Mouse (Mus musculus) erythroblast, embryonic 14.5 days (primary cell): ENCODE results near the gene Vps11. TPM values are rescaled to one million over a fixed set of nuclear protein-coding genes. Genes with fewer than 3 reads are reported as not detected.
A peak's percentile ranks its signal among the peaks of the same experiment; 100 is the strongest.
"Not testable (repeated sequence)": the region's sequence is repeated elsewhere in the genome, so short reads cannot be mapped to it uniquely, and the experiment has no call there.

ENCODE experiments used
- H3K27me3 ChIP-seq: 2 replicates; pipeline ENCODE4 v1.6.1; 2012; ENCODE audit warnings: inconsistent platforms; ENCODE audit not compliant: control insufficient read depth
- H3K36me3 ChIP-seq: 2 replicates; pipeline ENCODE4 v1.6.1; 2012; ENCODE audit warnings: mild to moderate bottlenecking, inconsistent platforms; ENCODE audit not compliant: control insufficient read depth
- H3K4me1 ChIP-seq: 2 replicates; pipeline ENCODE4 v1.6.1; 2012; ENCODE audit warnings: inconsistent platforms; ENCODE audit not compliant: control insufficient read depth
- H3K4me3 ChIP-seq: replicated peaks from 2 replicates; pipeline ENCODE3; 2012; ENCODE audit warnings: moderate library complexity, mild to moderate bottlenecking, inconsistent platforms
- H3K9me3 ChIP-seq: 2 replicates; pipeline ENCODE4 v1.6.1; 2012; ENCODE audit warnings: low read length, inconsistent platforms, mixed read lengths; ENCODE audit not compliant: control insufficient read depth
- GATA1 ChIP-seq: IDR thresholded peaks from 2 replicates; pipeline ENCODE4 v1.6.1; 2012; ENCODE audit warnings: low read length, inconsistent platforms, mixed read lengths
- TAL1 ChIP-seq: IDR thresholded peaks from 3 replicates; pipeline ENCODE4 v1.6.1; 2012; ENCODE audit warnings: low read length, inconsistent platforms, mixed read lengths
- polyA plus RNA-seq: library from polyadenylated mRNA; stranded (reverse); fragments of >175 nt; gene quantifications from 2 replicates; pipeline ENCODE4 v1.2.3, GENCODE M21; 2012

Vps11 gene
- polyA plus RNA-seq, 1 experiment, result 1.4 TPM

DNA sequence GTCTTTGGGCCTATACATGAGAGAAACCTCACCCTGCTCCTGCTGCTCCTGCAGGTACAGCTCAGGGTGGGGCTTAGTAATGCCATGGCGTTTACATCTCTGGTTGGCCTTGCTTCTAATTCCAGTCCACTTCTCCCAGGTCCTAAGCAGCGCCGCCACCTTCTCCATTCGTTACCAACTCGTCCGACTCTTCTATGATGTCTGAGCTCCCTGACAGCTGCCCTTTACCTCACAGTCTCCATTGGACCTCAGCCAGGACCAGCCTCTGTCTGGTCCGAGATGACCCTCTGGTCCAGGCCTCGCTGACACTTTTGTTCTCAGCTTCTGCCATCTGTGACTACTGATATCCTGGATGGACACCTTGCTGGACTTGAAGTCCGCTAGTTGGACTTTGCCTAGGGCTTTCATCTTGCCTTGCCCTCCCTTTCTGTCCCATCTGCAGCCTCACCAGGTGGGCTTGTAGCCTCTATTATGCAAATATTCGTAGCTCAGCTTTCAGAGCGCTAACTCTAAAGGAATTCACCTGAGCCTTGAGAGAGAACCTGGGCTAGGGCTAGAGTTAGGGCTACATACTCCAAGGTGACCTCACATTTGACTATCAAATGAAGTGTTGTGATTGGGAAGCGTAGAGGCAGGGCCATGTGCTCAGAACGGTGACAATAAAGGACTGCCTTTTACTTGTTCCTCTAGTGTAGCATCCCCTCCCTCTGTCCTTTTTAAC is 28.4 kb downstream of the Vps11 start:
- TF ChIP-seq GATA1 (no peak), TAL1 (no peak)
- peaks cover 95% of the 10 kb centered on the region for H3K36me3 ChIP-seq
- peak overlapping the region; percentile 70 for H3K4me3 ChIP-seq

DNA sequence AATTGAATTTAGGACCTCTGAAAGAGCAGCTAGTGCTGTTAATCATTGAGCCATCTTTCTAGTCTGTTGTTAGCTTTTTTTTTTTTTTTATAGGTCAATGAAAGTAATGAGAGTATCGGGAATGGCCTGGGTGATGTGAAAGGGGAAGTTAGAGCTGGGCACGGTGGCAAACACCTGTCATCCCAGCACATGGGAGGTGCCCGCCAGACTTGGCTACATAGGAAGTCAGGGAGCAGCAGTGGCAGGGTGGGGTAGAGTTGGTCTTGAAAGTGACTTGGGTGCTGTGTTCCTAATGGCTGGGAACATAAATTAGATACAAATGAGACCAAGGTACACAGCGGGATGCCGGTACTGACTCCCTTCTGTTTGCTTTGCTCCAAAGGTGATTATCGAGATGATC is 30.7 kb downstream of the Vps11 start:
- no peaks in the 10 kb centered on the region for H3K27me3 ChIP-seq
- peaks cover 53% of the 10 kb centered on the region for H3K4me1 ChIP-seq
- H3K9me3 ChIP-seq, result peaks cover 3% of the 10 kb centered on the region; the same call in 1 of the 2 replicates
- no peak for TF ChIP-seq GATA1
- TF ChIP-seq TAL1, result no peak
- no peak overlapping the region for H3K4me3 ChIP-seq
- H3K36me3 ChIP-seq, result peaks cover 75% of the 10 kb centered on the region

More for the DNA sequence above, 28.4 kb downstream of the Vps11 start:
- peaks cover 3% of the 10 kb centered on the region; the same call in 1 of the 2 replicates for H3K9me3 ChIP-seq
- no peaks in the 10 kb centered on the region for H3K27me3 ChIP-seq
- peaks cover 48% of the 10 kb centered on the region for H3K4me1 ChIP-seq

DNA sequence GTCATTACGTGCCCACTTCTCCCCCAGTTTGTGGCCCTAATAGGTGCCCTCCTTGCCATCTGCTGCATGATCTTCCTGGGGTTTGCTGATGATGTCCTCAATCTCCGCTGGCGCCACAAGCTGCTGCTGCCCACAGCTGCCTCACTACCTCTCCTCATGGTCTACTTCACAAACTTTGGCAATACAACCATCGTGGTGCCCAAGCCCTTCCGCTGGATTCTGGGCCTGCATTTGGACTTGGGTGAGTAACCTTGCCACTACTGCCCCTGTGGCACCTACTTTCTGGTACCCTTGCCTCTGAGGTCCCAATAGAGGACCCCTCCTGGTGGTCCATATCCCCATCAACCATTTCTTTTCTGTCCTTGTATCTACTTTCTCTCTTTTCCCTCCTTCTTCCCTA is 33.5 kb downstream of the Vps11 start:
- peaks cover 51% of the 10 kb centered on the region for H3K36me3 ChIP-seq
- no peaks in the 10 kb centered on the region for H3K27me3 ChIP-seq
- peaks cover 51% of the 10 kb centered on the region for H3K4me1 ChIP-seq
- no peak for TF ChIP-seq GATA1
- no peak for TF ChIP-seq TAL1
- no peaks in the 10 kb centered on the region for H3K9me3 ChIP-seq
- H3K4me3 ChIP-seq, result peak overlapping the region; percentile 84

DNA sequence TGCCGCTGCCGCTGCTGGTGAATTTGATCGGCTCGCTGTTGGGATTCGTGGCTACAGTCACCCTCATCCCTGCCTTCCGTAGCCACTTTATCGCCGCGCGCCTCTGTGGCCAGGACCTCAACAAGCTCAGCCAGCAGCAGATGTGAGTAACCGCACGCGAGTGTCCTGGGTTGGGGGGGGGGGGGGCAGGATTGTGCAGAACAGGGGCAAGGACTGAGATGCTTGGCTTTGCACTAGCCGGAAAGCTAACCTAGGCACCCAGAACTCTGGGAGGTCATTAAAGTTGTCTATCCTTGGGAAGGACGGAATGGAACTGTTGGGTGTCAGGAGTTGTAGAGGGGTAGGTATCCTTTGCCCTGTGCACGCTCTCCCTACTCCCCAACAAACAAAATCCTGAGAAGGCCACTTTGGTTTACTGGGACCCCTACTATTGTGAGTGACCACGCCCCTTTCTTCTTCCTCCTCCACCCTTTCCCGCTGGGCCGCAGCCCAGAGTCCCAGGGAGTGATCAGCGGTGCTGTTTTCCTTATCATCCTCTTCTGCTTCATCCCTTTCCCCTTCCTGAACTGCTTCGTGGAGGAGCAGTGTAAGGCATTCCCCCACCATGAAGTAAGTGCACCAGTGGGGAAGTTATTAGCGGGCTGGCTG is 34.3 kb downstream of the Vps11 start:
- Histone ChIP-seq H3K4me3 (peak overlapping the region; percentile 84), H3K36me3 (peaks cover 43% of the 10 kb centered on the region), H3K9me3 (no peaks in the 10 kb centered on the region), H3K27me3 (no peaks in the 10 kb centered on the region), H3K4me1 (peaks cover 44% of the 10 kb centered on the region)
- TF ChIP-seq TAL1 (no peak), GATA1 (no peak)

DNA sequence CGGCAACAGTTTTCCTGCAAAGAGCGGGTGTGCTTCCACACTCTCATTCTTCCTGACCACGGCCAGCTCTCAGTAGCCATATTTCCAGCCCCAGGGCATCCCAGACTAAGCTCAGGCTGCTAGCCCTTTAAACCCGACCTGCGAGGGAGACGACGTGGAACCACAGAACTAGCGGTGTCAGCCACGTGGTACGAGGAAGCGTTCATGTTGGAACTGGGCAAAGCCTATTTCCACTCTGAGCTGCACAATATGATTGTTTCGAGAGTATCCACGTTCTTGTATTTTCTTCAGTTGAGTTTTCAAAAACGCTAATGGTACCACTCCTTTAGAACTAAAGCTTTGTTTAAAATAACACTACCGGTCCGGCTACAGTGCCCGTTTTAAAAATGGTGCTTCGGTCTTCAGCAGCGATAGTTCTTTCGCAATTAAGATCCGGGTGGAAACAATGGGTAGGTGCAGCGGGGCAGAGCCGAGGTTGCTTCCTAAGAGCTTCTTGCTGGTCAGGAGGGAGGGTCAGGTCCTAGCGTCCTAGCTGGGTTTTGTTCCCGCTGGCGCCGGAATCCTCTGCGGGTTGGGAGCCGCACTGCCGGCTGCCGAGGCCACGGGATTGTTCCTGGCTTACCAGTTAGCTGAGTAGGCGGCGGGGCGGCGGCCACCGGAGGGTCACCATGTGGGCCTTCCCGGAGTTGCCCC is 35.0 kb downstream of the Vps11 start:
- no peaks in the 10 kb centered on the region for H3K27me3 ChIP-seq
- H3K4me3 ChIP-seq, result peak overlapping the region; percentile 84
- peaks cover 43% of the 10 kb centered on the region for H3K4me1 ChIP-seq
- H3K9me3 ChIP-seq, result no peaks in the 10 kb centered on the region
- TF ChIP-seq GATA1 (no peak), TAL1 (no peak)
- H3K36me3 ChIP-seq, result peaks cover 37% of the 10 kb centered on the region

DNA sequence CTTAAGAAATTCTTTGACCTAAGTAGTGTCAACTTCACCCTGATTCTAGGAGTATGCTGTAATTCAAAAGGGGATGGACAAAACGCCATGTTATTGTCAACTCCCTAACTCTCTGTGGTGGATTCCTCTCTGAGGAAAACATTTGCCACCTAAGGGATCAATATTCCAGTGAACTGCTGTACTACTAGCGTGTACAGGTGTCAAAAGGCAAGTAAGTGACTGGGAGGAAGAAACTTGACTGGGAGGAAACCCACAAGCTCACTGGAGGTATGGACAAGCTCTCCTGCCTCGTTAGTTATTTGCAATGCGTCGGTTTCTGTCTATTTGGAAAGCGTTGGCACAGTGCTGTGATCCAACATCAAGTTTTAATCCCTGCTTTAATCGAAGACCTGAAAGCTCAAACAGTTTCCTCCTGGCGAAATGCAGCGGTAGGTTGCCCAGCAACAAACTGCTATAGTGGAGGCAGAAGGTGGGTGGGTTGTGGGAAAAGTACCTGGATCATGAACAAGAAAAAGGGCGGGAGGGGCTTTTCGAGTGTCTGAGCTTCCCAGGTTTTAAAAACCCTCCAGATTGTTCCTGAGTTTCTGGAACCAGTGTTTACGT is 35.6 kb downstream of the Vps11 start, which contains the start of gene Dpagt1:
Gene Dpagt1, plus strand, starts transcription at position 252 of the 603 bp plus-strand sequence.
- no peaks in the 10 kb centered on the region for H3K9me3 ChIP-seq
- H3K36me3 ChIP-seq, result peaks cover 30% of the 10 kb centered on the region
- TF ChIP-seq TAL1 (no peak), GATA1 (no peak)
- no peaks in the 10 kb centered on the region for H3K27me3 ChIP-seq
- peaks cover 47% of the 10 kb centered on the region for H3K4me1 ChIP-seq
- H3K4me3 ChIP-seq, result peak within 1 kb of the TSS; percentile 84

DNA sequence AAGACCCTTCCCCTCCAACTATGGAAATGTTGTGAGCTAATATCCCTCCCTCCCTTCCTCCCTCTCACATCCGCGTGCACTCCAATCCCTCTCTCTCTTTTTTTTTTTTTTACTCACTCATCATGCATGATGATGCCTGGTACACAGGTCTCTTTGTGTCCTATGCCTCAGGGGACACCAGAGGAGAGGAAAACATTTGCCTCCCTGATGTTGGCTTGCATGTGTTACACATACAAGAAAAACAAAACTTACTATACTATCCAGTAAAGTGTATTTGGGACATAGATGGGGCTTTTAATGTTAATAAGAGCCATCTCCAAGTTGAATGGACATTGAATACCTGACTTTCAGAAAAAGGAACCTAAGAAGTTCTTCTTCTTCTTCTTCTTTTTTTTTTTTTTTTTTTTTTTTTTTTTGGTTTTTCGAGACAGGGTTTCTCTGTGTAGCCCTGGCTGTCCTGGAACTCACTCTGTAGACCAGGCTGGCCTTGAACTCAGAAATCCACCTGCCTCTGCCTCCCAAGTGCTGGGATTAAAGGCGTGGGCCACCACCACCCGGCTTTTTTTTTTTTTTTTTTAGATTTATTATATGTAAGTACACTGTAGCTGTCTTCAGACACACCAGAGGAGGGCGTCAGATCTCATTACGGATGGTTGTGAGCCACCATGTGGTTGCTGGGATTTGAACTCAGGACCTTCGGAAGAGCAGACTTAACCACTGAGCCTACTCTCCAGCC is 36.3 kb downstream of the Vps11 start:
- H3K4me1 ChIP-seq, result peaks cover 52% of the 10 kb centered on the region
- peak overlapping the region; percentile 84 for H3K4me3 ChIP-seq

DNA sequence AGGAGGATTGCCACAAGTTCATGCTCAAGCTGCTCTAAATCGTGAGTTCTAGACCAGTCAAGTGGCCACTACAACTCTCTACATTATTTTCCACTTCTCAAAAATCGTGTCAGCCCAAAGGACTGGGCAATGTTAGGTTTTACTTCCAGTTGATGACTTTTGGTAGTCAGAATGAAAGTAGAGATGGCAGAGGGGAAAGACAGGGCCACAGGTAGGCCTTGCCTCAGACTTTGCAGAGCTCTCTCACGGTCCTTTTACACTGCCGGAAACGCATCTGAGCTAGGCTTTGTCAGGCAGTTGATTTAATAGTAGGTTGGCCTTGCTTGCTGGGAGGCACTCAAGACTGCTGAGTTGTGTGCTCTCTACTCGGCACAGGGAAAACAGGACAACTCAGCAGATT is 37.3 kb downstream of the Vps11 start:
- no peaks in the 10 kb centered on the region for H3K9me3 ChIP-seq
- H3K4me3 ChIP-seq, result no peak overlapping the region
- H3K27me3 ChIP-seq, result no peaks in the 10 kb centered on the region
- H3K4me1 ChIP-seq, result peaks cover 55% of the 10 kb centered on the region
- peaks cover 14% of the 10 kb centered on the region for H3K36me3 ChIP-seq
- TF ChIP-seq TAL1 (no peak), GATA1 (no peak)

More for the DNA sequence above, 36.3 kb downstream of the Vps11 start:
- H3K27me3 ChIP-seq, H3K9me3 ChIP-seq: not testable (repeated sequence)
- H3K36me3 ChIP-seq, result peaks cover 24% of the 10 kb centered on the region

DNA sequence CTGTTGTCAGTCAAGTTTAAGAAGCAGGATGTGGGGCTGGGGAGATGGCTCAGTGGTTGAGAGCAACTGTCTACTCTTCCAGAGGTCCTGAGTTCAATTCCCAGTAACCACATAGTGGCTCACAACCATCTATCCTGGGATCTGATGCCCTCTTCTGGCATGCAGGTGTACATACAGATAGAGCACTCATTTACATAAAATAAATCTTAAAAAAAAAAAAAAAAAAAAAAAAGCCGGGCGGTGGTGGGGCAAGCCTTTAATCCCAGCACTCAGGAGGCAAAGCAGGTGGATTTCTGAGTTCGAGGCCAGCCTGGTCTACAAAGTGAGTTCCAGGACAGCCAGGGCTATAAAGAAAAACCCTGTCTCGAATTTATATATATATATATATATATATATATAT is 37.8 kb downstream of the Vps11 start:
- H3K36me3 ChIP-seq, result peaks cover 12% of the 10 kb centered on the region
- H3K4me3 ChIP-seq, H3K9me3 ChIP-seq, H3K27me3 ChIP-seq: not testable (repeated sequence)
- peaks cover 57% of the 10 kb centered on the region for H3K4me1 ChIP-seq
